Comparison of ENCODE assay signal across 9 mouse cellular contexts in the genomic region with DNA sequence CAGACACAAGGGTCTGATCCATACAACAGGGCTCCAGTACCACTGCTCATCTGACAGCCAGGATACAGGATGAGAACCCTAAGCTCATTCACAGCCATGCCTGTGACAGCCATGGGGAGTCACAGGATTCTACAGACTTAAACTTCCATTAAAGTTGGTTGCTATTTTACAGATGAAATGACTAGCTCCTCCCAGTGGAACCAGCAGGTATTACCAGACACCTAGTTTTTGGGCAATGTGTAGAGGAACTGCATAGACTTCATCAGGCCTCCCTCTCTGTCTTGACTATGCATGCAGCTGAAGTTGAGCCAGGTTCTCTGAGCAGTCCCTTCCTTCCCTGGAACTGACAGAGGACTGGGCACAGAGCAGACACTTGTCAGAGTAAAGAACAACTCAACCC. TPM values are rescaled to one million over a fixed set of nuclear protein-coding genes. Genes with fewer than 3 reads are reported as not detected.
DNase-seq lines count a peak whose midpoint lies in the region; ATAC-seq and TF ChIP-seq lines count a peak whose summit lies in the region.
"Had no signal": no experiment of that assay in that cellular context is flagged by ENCODE, and none has a peak within 500 bp of the region (broad histone marks: within the 10 kb centered on the region; RNA-seq: fewer than 3 reads in every experiment).

No protein-coding gene starts in this region.

- no peak for TF ChIP-seq POLR2A in bone marrow macrophage, adult 2 months (IDR thresholded peaks at IDR 0.05; ENCODE audit: borderline replicate concordance, low read depth, low read length)

- no peak overlapping the region for H3K27ac ChIP-seq in limb, embryonic 11.5 days (replicated peaks; ENCODE audit: low read depth, low read length)
- H3K27ac ChIP-seq in limb, embryonic 10.5 days, result no peak overlapping the region
- no peak overlapping the region for H3K27ac ChIP-seq in bone marrow macrophage, adult 2 months (ENCODE audit: insufficient read depth, low read depth, low read length)
- no peak overlapping the region for H3K27ac ChIP-seq in midbrain, embryonic 15.5 days
- H3K27ac ChIP-seq: neural tube, embryonic 13.5 days had no signal

- no peaks in the 10 kb centered on the region for H3K4me1 ChIP-seq in limb, embryonic 11.5 days (ENCODE audit: control insufficient read depth, insufficient read depth, low read length)
- no peaks in the 10 kb centered on the region for H3K4me1 ChIP-seq in limb, embryonic 10.5 days
- H3K4me1 ChIP-seq in bone marrow macrophage, adult 2 months (ENCODE audit: control insufficient read depth, insufficient read depth, low read length), result peaks cover 14% of the 10 kb centered on the region
- peaks cover 11% of the 10 kb centered on the region; the same call in 1 of the 2 replicates for H3K4me1 ChIP-seq in midbrain, embryonic 15.5 days

- peak; percentile 32; the same call in 1 of the 2 replicates for TF ChIP-seq CTCF in bone marrow macrophage, adult 2 months (IDR thresholded peaks at IDR 0.05; ENCODE audit: low read depth, low read length)

- no peak overlapping the region for H3K4me3 ChIP-seq in limb, embryonic 11.5 days (ENCODE audit: low read depth, low read length)
- H3K4me3 ChIP-seq in limb, embryonic 10.5 days, result no peak overlapping the region
- H3K4me3 ChIP-seq in bone marrow macrophage, adult 2 months (ENCODE audit: insufficient read depth, low read length), result no peak overlapping the region
- no peak overlapping the region for H3K4me3 ChIP-seq in midbrain, embryonic 15.5 days
- H3K4me3 ChIP-seq: neural tube, embryonic 13.5 days had no signal

- ATAC-seq in limb, embryonic 11.5 days (ENCODE audit: insufficient number of reproducible peaks, low FRiP score, low TSS enrichment, low read depth), result no peak
- ATAC-seq in midbrain, embryonic 15.5 days (replicated peaks), result no peak

- no peaks in the 10 kb centered on the region for H3K27me3 ChIP-seq in limb, embryonic 11.5 days (ENCODE audit: control insufficient read depth, insufficient read depth, low read length)
- no peaks in the 10 kb centered on the region for H3K27me3 ChIP-seq in limb, embryonic 10.5 days (ENCODE audit: low read depth, poor library complexity, severe bottlenecking)
- no peaks in the 10 kb centered on the region for H3K27me3 ChIP-seq in midbrain, embryonic 15.5 days (replicated peaks)
- H3K27me3 ChIP-seq: neural tube, embryonic 13.5 days had no signal

- no peaks in the 10 kb centered on the region for H3K9me3 ChIP-seq in limb, embryonic 11.5 days (ENCODE audit: control insufficient read depth, low read length)
- H3K9me3 ChIP-seq in limb, embryonic 10.5 days (replicated peaks), result no peaks in the 10 kb centered on the region
- no peaks in the 10 kb centered on the region for H3K9me3 ChIP-seq in midbrain, embryonic 15.5 days
- H3K9me3 ChIP-seq: neural tube, embryonic 13.5 days had no signal

- no peak overlapping the region for H3K4me2 ChIP-seq in limb, embryonic 11.5 days (ENCODE audit: low read depth, severe bottlenecking)
- H3K4me2 ChIP-seq in midbrain, embryonic 15.5 days, result no peak overlapping the region
- H3K4me2 ChIP-seq: neural tube, embryonic 13.5 days had no signal

- peaks cover 48% of the 10 kb centered on the region for H3K36me3 ChIP-seq in limb, embryonic 11.5 days (ENCODE audit: control insufficient read depth, insufficient read depth, low read length)
- peaks cover 98% of the 10 kb centered on the region for H3K36me3 ChIP-seq in limb, embryonic 10.5 days
- peaks cover 50% of the 10 kb centered on the region for H3K36me3 ChIP-seq in midbrain, embryonic 15.5 days (replicated peaks)

- no peak overlapping the region for H3K9ac ChIP-seq in limb, embryonic 11.5 days (ENCODE audit: low read length)
- H3K9ac ChIP-seq in midbrain, embryonic 15.5 days, result no peak overlapping the region
- H3K9ac ChIP-seq: neural tube, embryonic 13.5 days had no signal

- DNase-seq in cerebellum, adult 18-20 months, result peak; percentile 42 to 45
- no peak for DNase-seq in cerebellum, adult 9-11 months
- peak; percentile 41 for DNase-seq in limb, embryonic 11.5 days (ENCODE audit: low spot score)
- no peak for DNase-seq in limb, embryonic 10.5 days (ENCODE audit: low spot score)
- DNase-seq in mesoderm, embryonic 11.5 days (ENCODE audit: low read depth, low spot score), result peak; percentile 24
- DNase-seq in testis, postnatal 10 days (ENCODE audit: low spot score), result no peak

RNA-seq across cellular contexts. Expression of a gene that starts 17.7 kb away (rescaled TPM):
- 30.4 and 30.9 TPM in 2 replicates for polyA plus RNA-seq in limb, embryonic 11.5 days (2014; fragmentation: Nextera tagmentation; extraction: Ambion mirVana)
- 23.9 and 26.5 TPM in 2 replicates for polyA plus RNA-seq in limb, embryonic 10.5 days (2016; fragmentation: Nextera tagmentation; extraction: Ambion mirVana)
- 42.1 and 44.9 TPM in 2 replicates for polyA plus RNA-seq in bone marrow macrophage, adult 2 months (2012; ENCODE audit: insufficient read depth, insufficient read length, missing spikeins)
- 20.8 and 21.1 TPM in 2 replicates for polyA plus RNA-seq in midbrain, embryonic 15.5 days (2015; fragmentation: Nextera tagmentation; extraction: Ambion mirVana)

RNA-seq across cellular contexts. Expression of a gene that starts 35.1 kb away (rescaled TPM):
- 34.8 and 35.1 TPM in 2 replicates for polyA plus RNA-seq in limb, embryonic 11.5 days (2014; fragmentation: Nextera tagmentation; extraction: Ambion mirVana)
- polyA plus RNA-seq in limb, embryonic 10.5 days (2016; fragmentation: Nextera tagmentation; extraction: Ambion mirVana), result 32.9 and 35.3 TPM in 2 replicates
- polyA plus RNA-seq in bone marrow macrophage, adult 2 months (2012; ENCODE audit: insufficient read depth, insufficient read length, missing spikeins), result 18.1 and 20.5 TPM in 2 replicates
- 17.7 and 19.0 TPM in 2 replicates for polyA plus RNA-seq in midbrain, embryonic 15.5 days (2015; fragmentation: Nextera tagmentation; extraction: Ambion mirVana)

Comparison
In these comparisons a context has a peak if more than half of its experiments do, and no peak if none do; other contexts are left out.
1. DNase-seq: peak in cerebellum, adult 18-20 months (2 of 2), limb, embryonic 11.5 days (single experiment) and mesoderm, embryonic 11.5 days (single experiment); none in cerebellum, adult 9-11 months (single experiment), limb, embryonic 10.5 days (single experiment) and testis, postnatal 10 days (single experiment).